Mouse (Mus musculus): ENCODE measurements around the gene Pum2.

The Pum2 gene

GRCm38 (mm10) chr12:8786984-8787730, 113.2 kb downstream of the Pum2 start:
- DNase-seq (ENCODE audit: low read depth, low spot score) = no peak

DNA sequence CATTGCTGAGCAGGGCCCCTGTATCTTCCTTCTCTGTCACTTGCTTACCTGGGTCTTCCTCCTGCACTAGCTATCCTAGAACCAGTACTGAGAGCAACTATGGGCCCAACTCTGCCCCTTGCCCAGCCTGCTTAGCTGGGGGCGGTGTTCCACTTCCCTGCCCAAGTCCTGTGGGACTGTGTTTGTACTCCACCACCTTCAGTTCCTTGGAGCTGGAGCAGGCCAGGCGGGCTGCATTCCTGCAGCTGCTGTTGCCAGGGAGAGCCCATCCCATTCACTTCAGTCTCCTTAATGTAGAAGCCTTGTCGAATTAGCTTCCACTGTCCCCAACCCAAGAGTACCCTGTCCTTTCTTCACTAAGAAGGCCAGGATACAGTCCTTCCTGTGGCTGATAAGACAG, 114.5 kb downstream of the Pum2 start:
- DNase-seq (ENCODE audit: low read depth, low spot score) = no peak

DNA sequence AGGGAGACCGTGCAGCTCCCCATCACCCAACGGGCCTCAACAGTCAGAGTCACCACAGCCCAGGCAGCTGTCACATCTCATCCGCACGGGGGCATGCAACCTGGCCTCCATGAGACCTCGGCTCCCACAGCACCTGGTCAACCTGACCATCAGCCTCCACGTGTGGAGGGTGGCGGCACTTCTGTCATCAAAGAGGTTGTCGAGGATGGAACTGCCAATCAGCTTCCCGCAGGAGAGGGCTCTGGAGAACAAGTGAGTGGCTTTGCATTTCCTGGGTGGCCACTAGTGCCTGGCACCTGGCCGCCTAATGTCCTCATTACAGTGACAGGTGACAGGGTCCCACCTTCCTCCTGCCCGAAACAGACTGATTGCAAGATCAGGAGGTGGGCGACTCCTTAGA, 116.7 kb downstream of the Pum2 start:
- DNase-seq (ENCODE audit: low read depth, low spot score) = no peak

- no peak for DNase-seq (ENCODE audit: low read depth, low spot score)
These were observed 119.6 kb downstream of the Pum2 start for GRCm38 (mm10) chr12:8793410-8794051.

GRCm38 (mm10) chr12:8797936-8798335, 124.0 kb downstream of the Pum2 start:
- no peak for DNase-seq (ENCODE audit: low read depth, low spot score)

DNA sequence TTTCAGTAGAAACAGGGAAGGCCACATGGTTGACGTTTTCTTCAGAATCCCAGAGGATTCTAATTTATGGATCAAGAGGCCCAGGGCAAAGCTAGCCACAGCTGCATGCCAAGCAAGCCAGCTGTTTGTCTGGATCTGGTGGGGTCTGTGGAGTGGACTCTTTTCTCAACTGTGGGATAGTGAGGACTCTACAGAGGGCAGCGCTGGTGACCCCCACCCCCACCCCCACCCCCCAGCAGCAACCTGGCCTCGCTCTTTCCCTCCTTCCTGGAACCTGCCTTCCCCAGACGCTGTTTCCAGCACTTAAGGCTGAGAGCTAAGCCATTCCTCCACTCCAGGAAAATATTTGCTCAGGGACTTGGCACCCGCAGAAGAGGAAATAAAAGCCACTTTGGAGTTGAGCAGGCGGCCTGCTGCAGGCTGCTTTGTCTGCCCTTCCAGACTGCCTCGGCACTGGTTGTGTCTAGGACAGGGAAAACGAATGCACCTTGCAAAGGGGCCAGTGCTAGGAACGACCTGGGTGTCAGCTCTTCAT, 124.6 kb downstream of the Pum2 start:
- no peak for DNase-seq (ENCODE audit: low read depth, low spot score)

Measured in CD4-positive helper T cell, adult 2 months (primary cell).